Mouse (Mus musculus) forebrain, embryonic 13.5 days (tissue): ENCODE measurements around the gene Pappa. TPM values are rescaled to one million over a fixed set of nuclear protein-coding genes. Genes with fewer than 3 reads are reported as not detected.
A peak's percentile ranks its signal among the peaks of the same experiment; 100 is the strongest.

Source experiments
- ATAC-seq: fragments of 200-750 bp; cut with Nextera tagmentation; 2 replicates; pipeline ENCODE4 v1.8.0; 2017
- H3K27ac ChIP-seq: fragments of 300-500 bp; sonication (generic); 2 replicates; pipeline ENCODE4 v1.5.1; 2015; ENCODE audit warnings: inconsistent platforms, mild to moderate bottlenecking, moderate library complexity
- H3K27me3 ChIP-seq: fragments of 300-500 bp; sonication (generic); 2 replicates; pipeline ENCODE4 v1.6.1; 2015; ENCODE audit warnings: mild to moderate bottlenecking, inconsistent platforms
- H3K36me3 ChIP-seq: fragments of 300-500 bp; sonication (generic); 2 replicates; pipeline ENCODE4 v1.6.1; 2015; ENCODE audit warnings: mild to moderate bottlenecking, inconsistent platforms; ENCODE audit not compliant: poor library complexity, severe bottlenecking
- H3K4me1 ChIP-seq: fragments of 300-500 bp; sonication (generic); 2 replicates; pipeline ENCODE4 v1.6.1; 2015; ENCODE audit warnings: inconsistent platforms
- H3K4me2 ChIP-seq: fragments of 300-500 bp; sonication (generic); 2 replicates; pipeline ENCODE4 v1.6.1; 2015; ENCODE audit warnings: inconsistent platforms, mild to moderate bottlenecking, moderate library complexity
- H3K4me3 ChIP-seq: fragments of 300-500 bp; sonication (generic); 2 replicates; pipeline ENCODE4 v1.5.1; 2015; ENCODE audit warnings: mild to moderate bottlenecking, inconsistent platforms
- H3K9ac ChIP-seq: fragments of 300-500 bp; sonication (generic); 2 replicates; pipeline ENCODE4 v1.6.1; 2015; ENCODE audit warnings: mild to moderate bottlenecking, inconsistent platforms
- H3K9me3 ChIP-seq: fragments of 300-500 bp; sonication (generic); replicated peaks from 2 replicates; pipeline ENCODE4 v1.6.1; 2016; ENCODE audit warnings: inconsistent platforms
- WGBS: fragments of 180-500 bp; shearing (Covaris S2); methylation state at CpG from one replicate; pipeline ENCODE4 v1.1.7; 2015; 5-methylcytosine and 5-hydroxymethylcytosine counted together
- polyA plus RNA-seq: library from polyadenylated mRNA; unstranded; fragments of >200 nt; fragmentation: Nextera tagmentation; extraction: Ambion mirVana; gene quantifications from 2 replicates; pipeline ENCODE4 v1.2.1, GENCODE M21; 2015

The Pappa gene
- polyA plus RNA-seq, 1 experiment from 2014 or later, result 0.89 TPM

GRCm38 (mm10) chr4:65132657-65133056 is 8.7 kb downstream of the Pappa start:
- Histone ChIP-seq H3K9me3 (no peaks in the 10 kb centered on the region), H3K27me3 (peaks cover 11% of the 10 kb centered on the region; the same call in 1 of the 2 replicates), H3K36me3 (no peaks in the 10 kb centered on the region), H3K4me1 (peaks cover 7% of the 10 kb centered on the region; the same call in 1 of the 2 replicates), H3K27ac (no peak overlapping the region), H3K9ac (no peak overlapping the region), H3K4me3 (no peak overlapping the region), H3K4me2 (no peak overlapping the region)
- 89% methylated on average over 3 of the region's 3 CpGs for WGBS
- no peak for ATAC-seq

DNA sequence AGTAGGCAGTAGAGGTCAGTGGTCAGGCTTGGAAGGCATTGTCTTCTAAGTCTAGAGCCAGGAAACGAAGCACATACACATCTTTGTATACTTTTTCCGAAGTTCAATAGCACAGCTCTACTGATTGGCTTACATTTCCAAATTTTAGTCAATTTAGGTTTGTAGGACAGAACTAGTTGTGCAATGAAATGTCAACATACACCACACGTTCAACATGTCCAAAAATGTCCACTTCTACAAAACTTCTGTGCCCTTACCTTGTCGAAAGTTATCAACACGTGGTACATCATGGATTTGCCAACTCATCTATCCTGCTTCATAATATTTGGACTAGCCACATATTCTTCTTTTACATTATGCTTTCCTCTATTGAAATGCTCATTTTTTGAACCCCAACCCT is 10.4 kb downstream of the Pappa start:
- no peak for ATAC-seq
- H3K4me1 ChIP-seq, result peaks cover 7% of the 10 kb centered on the region; the same call in 1 of the 2 replicates
- no peak overlapping the region for H3K9ac ChIP-seq
- no peak overlapping the region for H3K4me2 ChIP-seq
- 91% methylated on average over 5 of the region's 5 CpGs for WGBS
- no peak overlapping the region for H3K4me3 ChIP-seq
- H3K27ac ChIP-seq, result no peak overlapping the region
- peaks cover 3% of the 10 kb centered on the region; the same call in 1 of the 2 replicates for H3K27me3 ChIP-seq
- no peaks in the 10 kb centered on the region for H3K9me3 ChIP-seq
- H3K36me3 ChIP-seq, result no peaks in the 10 kb centered on the region

GRCm38 (mm10) chr4:65135109-65135508 is 11.1 kb downstream of the Pappa start:
- H3K4me2 ChIP-seq, result no peak overlapping the region
- WGBS, result 72% methylated on average over 5 of the region's 5 CpGs

GRCm38 (mm10) chr4:65136541-65136940 is 12.6 kb downstream of the Pappa start:
- no peaks in the 10 kb centered on the region for H3K9me3 ChIP-seq
- H3K9ac ChIP-seq, result no peak overlapping the region
- WGBS, result 61% methylated on average over 3 of the region's 3 CpGs
- H3K4me3 ChIP-seq, result no peak overlapping the region
- no peaks in the 10 kb centered on the region for H3K36me3 ChIP-seq
- H3K27me3 ChIP-seq, result no peaks in the 10 kb centered on the region
- no peak overlapping the region for H3K27ac ChIP-seq
- no peak for ATAC-seq
- H3K4me2 ChIP-seq, result no peak overlapping the region
- H3K4me1 ChIP-seq, result peaks cover 7% of the 10 kb centered on the region; the same call in 1 of the 2 replicates

More at GRCm38 (mm10) chr4:65135109-65135508, 11.1 kb downstream of the Pappa start:
- Histone ChIP-seq H3K9ac (no peak overlapping the region), H3K4me3 (no peak overlapping the region), H3K27ac (no peak overlapping the region), H3K27me3 (peaks cover 3% of the 10 kb centered on the region; the same call in 1 of the 2 replicates), H3K9me3 (no peaks in the 10 kb centered on the region), H3K4me1 (peaks cover 7% of the 10 kb centered on the region; the same call in 1 of the 2 replicates), H3K36me3 (no peaks in the 10 kb centered on the region)
- no peak for ATAC-seq

DNA sequence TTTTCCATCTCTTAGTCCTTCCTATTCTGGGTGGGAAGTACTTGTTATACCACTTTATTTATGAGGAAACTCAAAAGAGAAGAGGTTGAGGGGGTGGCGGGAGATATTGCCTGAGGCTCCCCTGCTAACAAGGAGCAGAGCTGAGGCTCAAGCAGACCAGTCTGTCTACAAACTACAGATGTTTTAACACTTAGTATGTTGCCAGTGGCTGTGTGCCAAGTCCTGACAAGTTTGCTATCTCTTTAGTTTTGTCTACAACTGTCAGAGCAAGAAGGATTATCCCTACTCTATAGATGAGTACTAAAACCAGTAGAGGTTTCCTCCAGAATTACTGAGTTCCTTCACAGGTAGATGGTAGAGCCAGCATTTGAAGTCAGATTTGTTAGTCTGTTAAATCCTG is 23.0 kb downstream of the Pappa start:
- Histone ChIP-seq H3K27me3 (no peaks in the 10 kb centered on the region), H3K4me2 (no peak overlapping the region), H3K4me1 (no peaks in the 10 kb centered on the region), H3K9ac (no peak overlapping the region), H3K27ac (no peak overlapping the region), H3K36me3 (no peaks in the 10 kb centered on the region), H3K9me3 (no peaks in the 10 kb centered on the region), H3K4me3 (no peak overlapping the region)
- no peak for ATAC-seq
- WGBS, result 77% methylated on average over 1 of the region's 1 CpGs

DNA sequence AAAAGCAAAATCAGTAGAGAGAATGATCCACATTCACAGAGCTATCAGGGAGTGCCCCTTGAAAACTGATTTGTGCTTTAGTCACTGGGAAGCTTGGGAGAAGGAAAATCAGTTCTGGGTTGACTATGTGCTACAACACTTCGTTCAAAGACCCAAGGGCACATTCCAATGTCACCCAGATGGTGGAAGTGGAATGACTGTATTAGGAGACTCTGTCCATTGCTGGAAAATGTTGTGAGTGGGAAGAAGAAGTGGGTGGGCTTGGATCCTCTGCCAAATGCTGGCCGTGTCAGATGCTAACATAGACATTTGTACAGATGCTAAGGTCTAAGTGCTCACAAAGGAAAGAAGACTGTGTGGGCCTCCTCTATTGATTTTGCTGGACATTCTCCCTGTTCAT is 29.6 kb downstream of the Pappa start:
- WGBS, result 80% methylated on average over 2 of the region's 2 CpGs
- Histone ChIP-seq H3K4me1 (no peaks in the 10 kb centered on the region), H3K36me3 (no peaks in the 10 kb centered on the region), H3K4me2 (no peak overlapping the region), H3K9me3 (no peaks in the 10 kb centered on the region), H3K4me3 (no peak overlapping the region), H3K27me3 (no peaks in the 10 kb centered on the region), H3K27ac (no peak overlapping the region), H3K9ac (no peak overlapping the region)
- ATAC-seq, result no peak

GRCm38 (mm10) chr4:65156231-65156630 is 32.3 kb downstream of the Pappa start:
- H3K4me2 ChIP-seq, result no peak overlapping the region
- no peaks in the 10 kb centered on the region for H3K36me3 ChIP-seq
- H3K27ac ChIP-seq, result no peak overlapping the region
- WGBS, result 97% methylated on average over 10 of the region's 10 CpGs
- no peaks in the 10 kb centered on the region for H3K9me3 ChIP-seq
- no peaks in the 10 kb centered on the region for H3K4me1 ChIP-seq
- no peak for ATAC-seq
- no peak overlapping the region for H3K4me3 ChIP-seq
- H3K27me3 ChIP-seq, result no peaks in the 10 kb centered on the region
- no peak overlapping the region for H3K9ac ChIP-seq

- Histone ChIP-seq H3K27ac (no peak overlapping the region), H3K4me3 (no peak overlapping the region), H3K36me3 (no peaks in the 10 kb centered on the region), H3K4me1 (no peaks in the 10 kb centered on the region), H3K4me2 (no peak overlapping the region), H3K9me3 (no peaks in the 10 kb centered on the region), H3K9ac (no peak overlapping the region), H3K27me3 (no peaks in the 10 kb centered on the region)
- WGBS, result 96% methylated on average over 3 of the region's 3 CpGs
- no peak for ATAC-seq
Measured at GRCm38 (mm10) chr4:65158651-65159050, 34.7 kb downstream of the Pappa start.

DNA sequence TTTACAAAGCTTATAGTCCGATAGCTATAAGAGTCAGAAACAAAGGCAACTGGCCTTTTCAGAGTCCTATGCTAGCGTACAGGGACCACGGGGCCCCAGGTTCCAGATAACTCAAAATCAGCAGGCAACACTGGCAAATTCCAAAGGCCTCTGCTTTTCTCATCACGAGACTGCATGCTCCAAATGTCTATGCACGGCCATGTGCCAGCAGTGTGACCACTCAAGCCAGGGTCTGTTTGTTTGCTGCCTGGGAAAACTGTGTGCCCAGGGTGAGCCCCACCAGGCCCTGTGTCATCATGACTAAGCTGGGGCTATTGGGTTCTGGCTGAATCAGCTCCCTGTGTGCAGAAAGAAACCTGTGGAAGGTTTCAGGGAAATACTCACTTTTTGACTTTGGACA is 35.5 kb downstream of the Pappa start:
- H3K4me2 ChIP-seq, result no peak overlapping the region
- 54% methylated on average over 5 of the region's 5 CpGs for WGBS
- H3K27ac ChIP-seq, result no peak overlapping the region
- H3K9me3 ChIP-seq, result no peaks in the 10 kb centered on the region
- no peak overlapping the region for H3K9ac ChIP-seq
- H3K36me3 ChIP-seq, result no peaks in the 10 kb centered on the region
- no peaks in the 10 kb centered on the region for H3K27me3 ChIP-seq
- H3K4me3 ChIP-seq, result no peak overlapping the region
- ATAC-seq, result 0 out of 2 replicates have a peak, but pooled peaks have one; percentile 24
- no peaks in the 10 kb centered on the region for H3K4me1 ChIP-seq

DNA sequence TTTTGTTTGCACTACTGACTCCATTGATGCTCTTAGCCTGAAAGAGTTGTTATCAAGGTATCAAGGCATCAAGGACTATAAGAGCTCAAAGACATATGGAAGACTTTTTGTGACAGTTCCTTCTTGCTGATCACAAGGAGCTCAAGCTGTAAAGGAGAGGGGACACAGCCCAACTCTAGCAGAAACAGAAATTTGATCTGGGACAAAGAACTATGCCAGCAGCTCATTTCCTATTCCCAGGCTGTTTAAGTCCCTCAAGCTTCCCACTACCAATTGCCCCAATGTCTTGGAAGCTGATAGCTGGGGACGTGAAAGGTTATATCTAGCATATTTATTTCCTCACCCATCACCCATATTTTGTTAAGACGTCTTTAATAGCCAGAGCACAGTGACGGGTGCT is 39.7 kb downstream of the Pappa start:
- no peak overlapping the region for H3K4me2 ChIP-seq
- H3K27me3 ChIP-seq, result no peaks in the 10 kb centered on the region
- H3K9me3 ChIP-seq, result no peaks in the 10 kb centered on the region
- H3K4me3 ChIP-seq, result no peak overlapping the region
- no peaks in the 10 kb centered on the region for H3K4me1 ChIP-seq
- H3K36me3 ChIP-seq, result no peaks in the 10 kb centered on the region
- ATAC-seq, result no peak
- H3K9ac ChIP-seq, result no peak overlapping the region
- WGBS, result 87% methylated on average over 3 of the region's 3 CpGs
- H3K27ac ChIP-seq, result no peak overlapping the region

DNA sequence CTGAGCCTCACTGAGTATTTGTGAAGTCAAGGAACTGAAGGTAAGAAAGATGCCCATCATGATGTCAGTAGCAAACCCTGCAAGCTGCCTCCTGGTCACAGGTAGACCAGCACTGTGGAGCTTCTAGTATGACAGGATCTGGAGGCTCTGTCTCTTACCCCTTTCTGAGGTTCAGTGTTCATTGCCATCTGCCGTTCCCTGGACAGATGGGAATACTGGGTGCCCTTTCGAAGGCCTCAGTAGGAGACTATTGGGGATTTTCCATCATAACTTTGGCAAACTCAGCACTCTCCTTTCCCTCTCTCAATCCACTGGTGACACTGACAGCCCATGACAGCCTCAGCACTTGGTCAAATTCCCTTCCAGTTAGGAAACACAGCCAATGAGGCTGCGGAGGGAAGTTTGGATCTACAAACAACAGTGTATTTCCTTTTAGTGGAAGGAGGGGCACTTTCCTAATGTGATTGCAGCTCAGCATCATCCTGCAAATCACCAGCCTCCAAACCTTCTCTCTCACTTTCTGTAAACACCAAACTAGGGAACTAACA is 42.4 kb downstream of the Pappa start:
- Histone ChIP-seq H3K9ac (no peak overlapping the region), H3K9me3 (no peaks in the 10 kb centered on the region), H3K4me2 (no peak overlapping the region), H3K4me1 (no peaks in the 10 kb centered on the region), H3K27me3 (no peaks in the 10 kb centered on the region), H3K4me3 (no peak overlapping the region), H3K36me3 (no peaks in the 10 kb centered on the region), H3K27ac (no peak overlapping the region)
- ATAC-seq, result no peak
- 96% methylated on average over 3 of the region's 3 CpGs for WGBS

DNA sequence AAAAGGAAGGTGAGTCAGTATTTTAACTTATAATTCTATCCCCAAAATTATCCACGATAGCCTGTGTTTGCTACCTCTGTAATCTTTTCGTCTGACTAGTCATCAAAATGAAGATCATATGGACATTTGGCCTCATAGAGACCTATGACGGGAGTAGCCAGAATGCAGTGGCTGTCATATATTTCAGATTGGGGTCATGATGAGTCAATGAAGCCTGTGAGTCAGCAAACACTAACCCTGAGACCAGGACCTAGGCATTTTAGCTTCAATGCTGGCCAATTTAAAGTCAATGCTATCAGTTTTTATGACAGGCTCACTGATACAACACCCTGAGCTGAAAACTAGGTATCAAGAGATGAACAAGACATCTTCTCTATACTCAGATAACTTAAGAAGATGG is 50.5 kb downstream of the Pappa start:
- H3K4me2 ChIP-seq, result no peak overlapping the region
- no peak overlapping the region for H3K27ac ChIP-seq
- no peak overlapping the region for H3K4me3 ChIP-seq
- ATAC-seq, result no peak
- no peak overlapping the region for H3K9ac ChIP-seq
- H3K9me3 ChIP-seq, result no peaks in the 10 kb centered on the region
- H3K27me3 ChIP-seq, result no peaks in the 10 kb centered on the region
- WGBS, result 94% methylated on average over 3 of the region's 3 CpGs
- no peaks in the 10 kb centered on the region for H3K4me1 ChIP-seq
- no peaks in the 10 kb centered on the region for H3K36me3 ChIP-seq

GRCm38 (mm10) chr4:65178146-65178545 is 54.2 kb downstream of the Pappa start:
- Histone ChIP-seq H3K9ac (no peak overlapping the region), H3K36me3 (no peaks in the 10 kb centered on the region), H3K4me3 (no peak overlapping the region), H3K27me3 (no peaks in the 10 kb centered on the region), H3K4me1 (peaks cover 7% of the 10 kb centered on the region), H3K9me3 (no peaks in the 10 kb centered on the region), H3K27ac (no peak overlapping the region), H3K4me2 (no peak overlapping the region)
- 60% methylated on average over 1 of the region's 1 CpGs for WGBS
- no peak for ATAC-seq
